Mouse (Mus musculus) kidney, adult 2 months (tissue): ENCODE measurements around the gene Anp32a.

Experiments used
- CTCF ChIP-seq: fragments of 200-500 bp; conservative IDR thresholded peaks from 2 replicates; pipeline ENCODE4 v1.5.1; 2011; ENCODE audit warnings: low read depth, mild to moderate bottlenecking, control low read depth, low read length, moderate library complexity, mixed read lengths; ENCODE audit not compliant: insufficient read depth, insufficient read length
- POLR2A ChIP-seq: fragments of 200-500 bp; IDR thresholded peaks from one replicate; pipeline ENCODE4 v1.6.1; 2011; ENCODE audit warnings: low read depth, low read length, control low read depth

DNA sequence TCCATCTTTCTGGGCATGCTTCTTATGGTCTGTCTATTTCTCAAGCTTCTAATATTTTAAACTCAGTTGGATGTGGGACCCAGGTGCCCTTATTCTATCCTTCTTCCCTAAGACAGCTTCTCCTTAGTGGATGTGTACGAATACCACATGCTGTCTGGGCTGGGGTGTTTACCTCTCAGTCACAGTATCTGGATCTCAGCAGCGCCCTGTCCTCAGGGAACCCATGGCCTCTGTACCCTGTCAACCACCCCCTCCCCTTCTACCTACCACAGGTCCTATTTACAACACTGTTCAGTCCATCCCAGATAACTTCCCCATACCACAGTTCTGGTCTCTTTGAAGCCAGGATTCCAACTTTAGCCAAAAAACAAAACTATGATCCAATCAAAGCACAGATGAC is 9.6 kb downstream of the Anp32a start:
- no peak for TF ChIP-seq POLR2A
- TF ChIP-seq CTCF = no peak
